Mouse (Mus musculus): ENCODE data around the gene Agfg1. TPM values are rescaled to one million over a fixed set of nuclear protein-coding genes. Genes with fewer than 3 reads are reported as not detected.
"Not testable (repeated sequence)": the region's sequence is repeated elsewhere in the genome, so short reads cannot be mapped to it uniquely, and the experiment has no call there.

The Agfg1 gene
- polyA plus RNA-seq, 1 experiment from 2014 or later, result 39.5 TPM

GRCm38 (mm10) chr1:82946029-82946428 is 106.7 kb downstream of the Agfg1 start:
- H3K9me3 ChIP-seq (ENCODE audit: control insufficient read depth, low read length); H3K4me1 ChIP-seq (ENCODE audit: control insufficient read depth, insufficient read depth, low read length); H3K27ac ChIP-seq (ENCODE audit: low read depth, low read length); ATAC-seq (ENCODE audit: low read depth); H3K4me3 ChIP-seq (ENCODE audit: low read depth, low read length); H3K36me3 ChIP-seq (ENCODE audit: control insufficient read depth, insufficient read depth, low read length); H3K27me3 ChIP-seq (ENCODE audit: control insufficient read depth, insufficient read depth, low read length); H3K9ac ChIP-seq (replicated peaks; ENCODE audit: low read depth, low read length); H3K4me2 ChIP-seq (ENCODE audit: low read depth, low read length): not testable (repeated sequence)
- 100% methylated on average over 1 of the region's 2 CpGs for WGBS

- no peak overlapping the region for H3K9ac ChIP-seq (replicated peaks; ENCODE audit: low read depth, low read length)
- WGBS, result 87% methylated on average over 2 of the region's 2 CpGs
- H3K9me3 ChIP-seq (ENCODE audit: control insufficient read depth, low read length), result no peaks in the 10 kb centered on the region
- H3K4me2 ChIP-seq (ENCODE audit: low read depth, low read length), result no peak overlapping the region
- no peak overlapping the region for H3K27ac ChIP-seq (ENCODE audit: low read depth, low read length)
- no peak for ATAC-seq (ENCODE audit: low read depth)
- H3K27me3 ChIP-seq (ENCODE audit: control insufficient read depth, insufficient read depth, low read length), result no peaks in the 10 kb centered on the region
- no peaks in the 10 kb centered on the region for H3K4me1 ChIP-seq (ENCODE audit: control insufficient read depth, insufficient read depth, low read length)
- H3K4me3 ChIP-seq (ENCODE audit: low read depth, low read length), result no peak overlapping the region
- H3K36me3 ChIP-seq (ENCODE audit: control insufficient read depth, insufficient read depth, low read length), result no peaks in the 10 kb centered on the region
Measured at GRCm38 (mm10) chr1:82948601-82949000, 109.3 kb downstream of the Agfg1 start.

Small RNA genes within 50 kb of the gene (microRNA-seq; reads per million reads assigned to microRNA genes)
- gene Gm22396, result not detected

Other genes with a start within 250 kb of the Agfg1 start
- gene Mff, start 114.6 kb upstream of the Agfg1 start, polyA plus RNA-seq (2014; fragmentation: Nextera tagmentation; extraction: Ambion mirVana), result 451 and 460 TPM in 2 replicates
- not detected in 2 replicates for gene Tm4sf20, start 71.0 kb upstream of the Agfg1 start, polyA plus RNA-seq (2014; fragmentation: Nextera tagmentation; extraction: Ambion mirVana)
- not detected in 2 replicates for gene Gm47791, start 68.2 kb upstream of the Agfg1 start, polyA plus RNA-seq (2014; fragmentation: Nextera tagmentation; extraction: Ambion mirVana)
- gene A030005L19Rik, start 73.8 kb downstream of the Agfg1 start, polyA plus RNA-seq (2014; fragmentation: Nextera tagmentation; extraction: Ambion mirVana), result not detected in 2 replicates
- not detected in 2 replicates for gene A030014E15Rik, start 85.4 kb downstream of the Agfg1 start, polyA plus RNA-seq (2014; fragmentation: Nextera tagmentation; extraction: Ambion mirVana)
- not detected in 2 replicates for gene Gm6217, start 91.9 kb downstream of the Agfg1 start, polyA plus RNA-seq (2014; fragmentation: Nextera tagmentation; extraction: Ambion mirVana)
- gene A030003K21Rik, start 103.9 kb downstream of the Agfg1 start, polyA plus RNA-seq (2014; fragmentation: Nextera tagmentation; extraction: Ambion mirVana), result not detected in 2 replicates
- gene Gm7544, start 116.5 kb downstream of the Agfg1 start, polyA plus RNA-seq (2014; fragmentation: Nextera tagmentation; extraction: Ambion mirVana), result not detected in 2 replicates
- not detected in 2 replicates for gene Gm47955, start 120.8 kb downstream of the Agfg1 start, polyA plus RNA-seq (2014; fragmentation: Nextera tagmentation; extraction: Ambion mirVana)
- not detected in 2 replicates for gene Gm47959, start 161.1 kb downstream of the Agfg1 start, polyA plus RNA-seq (2014; fragmentation: Nextera tagmentation; extraction: Ambion mirVana)
- 0.66 and 0.85 TPM in 2 replicates for gene Slc19a3, start 199.0 kb downstream of the Agfg1 start, polyA plus RNA-seq (2014; fragmentation: Nextera tagmentation; extraction: Ambion mirVana)
- gene Krtap28-10, start 203.0 kb downstream of the Agfg1 start, polyA plus RNA-seq (2014; fragmentation: Nextera tagmentation; extraction: Ambion mirVana), result not detected in 2 replicates
- gene Gm47969, start 205.4 kb downstream of the Agfg1 start, polyA plus RNA-seq (2014; fragmentation: Nextera tagmentation; extraction: Ambion mirVana), result not detected in 2 replicates
- not detected in 2 replicates for gene A030005K14Rik, start 219.9 kb downstream of the Agfg1 start, polyA plus RNA-seq (2014; fragmentation: Nextera tagmentation; extraction: Ambion mirVana)
- gene Krtap28-13, start 221.4 kb downstream of the Agfg1 start, polyA plus RNA-seq (2014; fragmentation: Nextera tagmentation; extraction: Ambion mirVana), result not detected in 2 replicates